Mouse (Mus musculus): ENCODE results near the gene Pias4. TPM values are rescaled to one million over a fixed set of nuclear protein-coding genes. Genes with fewer than 3 reads are reported as not detected.
"Not testable (repeated sequence)": the region's sequence is repeated elsewhere in the genome, so short reads cannot be mapped to it uniquely, and the experiment has no call there.

Gene Pias4
- 34.5 and 40.5 TPM in 2 replicates for total RNA-seq (2017)

DNA sequence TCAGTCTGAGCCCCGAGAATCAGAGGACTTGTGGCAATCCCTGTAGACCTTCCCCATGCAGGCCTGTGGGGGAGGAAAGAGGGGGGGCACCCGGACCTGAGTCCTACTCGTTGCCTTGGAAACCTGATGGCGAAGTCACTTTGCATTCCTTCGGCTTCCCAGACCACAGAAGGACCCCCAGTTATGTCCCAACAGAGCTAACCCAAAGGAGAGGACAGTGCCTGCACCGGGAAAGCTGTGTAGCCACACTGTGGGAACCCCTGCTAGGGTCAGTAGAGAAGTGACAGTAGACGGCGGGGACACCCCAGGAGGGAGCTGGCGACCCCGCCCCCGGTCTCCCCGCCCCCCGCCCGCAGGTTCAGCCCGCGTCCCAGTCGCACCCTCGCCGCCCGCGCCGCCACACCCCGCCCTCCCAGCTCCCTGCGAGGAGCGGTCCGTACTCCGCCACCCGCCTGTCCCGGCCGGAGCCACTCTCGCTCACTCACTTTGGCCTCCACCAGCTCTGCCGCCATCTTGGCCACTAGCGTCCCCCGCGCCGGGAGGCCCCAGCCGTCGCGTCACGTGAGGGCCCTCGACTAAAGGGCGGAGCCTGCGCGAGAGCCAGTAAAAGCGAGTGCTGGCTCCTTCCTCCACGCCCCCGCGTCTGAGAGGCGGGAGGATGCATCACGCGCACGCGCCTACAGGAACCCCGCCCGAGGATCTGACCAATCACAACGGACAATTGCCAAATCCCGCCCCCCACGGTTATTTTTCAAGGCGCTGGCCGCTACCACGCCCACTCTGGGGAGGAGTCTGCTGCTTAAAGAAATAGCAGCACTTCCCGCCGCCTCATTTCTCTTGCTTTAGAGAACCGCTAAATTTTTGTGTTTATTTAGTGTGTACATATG, at the start of gene Pias4:
Gene Pias4 (minus strand): TSS at position 724 of the 887 bp plus-strand sequence.
- ATAC-seq (ENCODE audit: extremely low read depth, insufficient number of reproducible peaks, low FRiP score, poor library complexity, severe bottlenecking), result peak; percentile 89

- ATAC-seq (ENCODE audit: extremely low read depth, insufficient number of reproducible peaks, low FRiP score, poor library complexity, severe bottlenecking), result not testable (repeated sequence)
These were observed 49.5 kb upstream of the Pias4 start for GRCm38 (mm10) chr10:81217267-81217666.

DNA sequence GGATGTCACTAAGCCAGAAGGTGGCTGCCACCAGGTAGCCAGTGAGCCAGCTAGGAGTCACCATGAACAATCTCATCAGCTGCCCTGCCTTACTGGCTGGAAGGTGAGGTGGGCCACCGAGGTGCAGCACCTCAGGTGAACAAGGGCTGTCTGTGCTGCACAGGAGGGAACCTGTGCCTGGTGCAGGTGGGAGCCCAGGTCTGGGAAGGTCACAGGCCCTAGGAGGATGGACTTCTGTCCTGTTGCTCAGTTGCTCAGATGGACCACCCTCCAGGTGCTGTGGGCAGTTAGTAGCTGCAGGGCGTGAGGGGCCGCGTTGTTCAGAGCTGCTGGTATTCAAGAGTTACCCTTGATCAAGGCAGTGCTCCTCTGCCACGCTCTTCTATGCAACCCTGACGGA, 49.1 kb upstream of the Pias4 start:
- no peak for ATAC-seq (ENCODE audit: extremely low read depth, insufficient number of reproducible peaks, low FRiP score, poor library complexity, severe bottlenecking)

DNA sequence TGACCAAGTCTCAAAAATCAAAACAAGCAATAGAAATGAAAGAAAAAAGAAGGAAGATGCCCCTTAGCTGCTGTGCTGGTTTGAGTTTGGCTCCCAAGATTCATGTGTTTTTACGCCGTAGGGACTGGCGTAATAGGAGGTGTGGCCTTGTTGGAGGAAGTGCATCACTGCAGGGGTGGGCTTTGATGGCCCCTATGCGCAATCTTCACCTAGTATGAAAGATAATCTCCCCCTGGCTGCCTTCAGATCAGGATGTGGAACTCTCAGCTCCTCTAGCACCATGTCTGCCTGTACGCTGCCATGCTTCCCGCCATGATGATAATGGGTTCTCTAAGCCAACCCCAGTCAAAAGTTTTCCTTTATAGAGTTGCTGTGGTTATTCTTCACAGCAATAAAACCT, 48.5 kb upstream of the Pias4 start:
- ATAC-seq (ENCODE audit: extremely low read depth, insufficient number of reproducible peaks, low FRiP score, poor library complexity, severe bottlenecking), result no peak

DNA sequence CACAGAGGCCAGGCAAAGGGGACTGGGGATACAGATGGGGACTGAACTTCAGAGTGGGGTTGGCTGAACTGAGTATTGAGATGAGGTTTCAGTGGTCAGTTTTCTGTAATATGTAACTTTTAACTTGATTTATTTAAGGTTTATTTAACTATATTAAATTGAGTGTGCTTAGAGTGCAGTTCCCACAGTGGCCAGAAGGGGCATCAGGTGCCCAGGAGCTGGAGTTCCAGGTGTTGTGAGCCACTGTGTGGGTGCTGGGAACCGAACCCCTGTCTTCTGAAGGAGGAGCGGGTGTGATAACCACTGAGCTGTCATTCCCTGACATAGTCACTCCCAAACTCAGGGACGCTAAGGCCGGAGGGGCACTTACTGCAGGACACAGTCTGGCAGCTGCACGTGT, 42.4 kb upstream of the Pias4 start:
- no peak for ATAC-seq (ENCODE audit: extremely low read depth, insufficient number of reproducible peaks, low FRiP score, poor library complexity, severe bottlenecking)

- ATAC-seq (ENCODE audit: extremely low read depth, insufficient number of reproducible peaks, low FRiP score, poor library complexity, severe bottlenecking), result no peak
These were observed 36.4 kb upstream of the Pias4 start for GRCm38 (mm10) chr10:81204137-81204536.

DNA sequence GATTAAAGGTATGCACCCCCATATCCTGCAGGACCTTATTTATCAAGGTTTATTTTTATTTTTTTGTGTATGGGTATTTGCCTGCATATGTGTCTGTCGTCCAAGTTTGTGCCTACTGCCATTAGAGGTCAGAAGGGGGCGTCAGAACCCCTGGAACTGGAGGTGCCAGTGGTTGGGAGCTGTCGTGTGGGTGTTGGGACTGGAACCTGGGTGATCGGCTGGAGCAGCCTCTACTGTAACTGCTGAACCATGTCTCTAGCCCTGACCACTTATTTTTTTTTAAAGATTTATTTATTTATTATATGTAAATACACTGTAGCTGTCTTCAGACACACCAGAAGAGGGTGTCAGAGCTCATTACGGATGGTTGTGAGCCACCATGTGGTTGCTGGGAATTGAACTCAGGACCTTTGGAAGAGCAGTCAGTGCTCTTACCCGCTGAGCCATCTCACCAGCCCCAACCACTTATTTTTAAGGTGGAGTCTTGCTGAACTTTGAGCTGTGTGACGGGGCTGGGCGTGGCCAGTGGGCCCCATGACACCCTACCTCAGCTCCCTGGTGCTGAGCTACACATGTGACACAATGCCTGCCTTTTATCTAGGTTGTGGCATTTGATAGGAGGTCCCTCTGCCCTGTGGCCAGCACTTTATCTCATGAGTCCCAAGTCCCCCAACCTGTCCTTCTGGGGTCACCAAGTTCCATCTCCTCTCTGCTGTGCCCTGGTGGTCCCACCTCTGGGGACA, 35.4 kb upstream of the Pias4 start:
- ATAC-seq (ENCODE audit: extremely low read depth, insufficient number of reproducible peaks, low FRiP score, poor library complexity, severe bottlenecking), result no peak

- no peak for ATAC-seq (ENCODE audit: extremely low read depth, insufficient number of reproducible peaks, low FRiP score, poor library complexity, severe bottlenecking)
These were observed 34.4 kb upstream of the Pias4 start, which contains the start of gene Nmrk2 for GRCm38 (mm10) chr10:81201807-81202758. Gene Nmrk2, minus strand, starts transcription at chr10:81202051.

- no peak for ATAC-seq (ENCODE audit: extremely low read depth, insufficient number of reproducible peaks, low FRiP score, poor library complexity, severe bottlenecking)
These were observed 33.0 kb upstream of the Pias4 start for GRCm38 (mm10) chr10:81200605-81201287.

GRCm38 (mm10) chr10:81200141-81200540, 32.4 kb upstream of the Pias4 start:
- ATAC-seq (ENCODE audit: extremely low read depth, insufficient number of reproducible peaks, low FRiP score, poor library complexity, severe bottlenecking), result no peak

GRCm38 (mm10) chr10:81198990-81199389, 31.3 kb upstream of the Pias4 start:
- no peak for ATAC-seq (ENCODE audit: extremely low read depth, insufficient number of reproducible peaks, low FRiP score, poor library complexity, severe bottlenecking)

GRCm38 (mm10) chr10:81198230-81198629, 30.5 kb upstream of the Pias4 start:
- peak; percentile 40 for ATAC-seq (ENCODE audit: extremely low read depth, insufficient number of reproducible peaks, low FRiP score, poor library complexity, severe bottlenecking)

GRCm38 (mm10) chr10:81197305-81197704, 29.6 kb upstream of the Pias4 start:
- ATAC-seq (ENCODE audit: extremely low read depth, insufficient number of reproducible peaks, low FRiP score, poor library complexity, severe bottlenecking), result no peak

DNA sequence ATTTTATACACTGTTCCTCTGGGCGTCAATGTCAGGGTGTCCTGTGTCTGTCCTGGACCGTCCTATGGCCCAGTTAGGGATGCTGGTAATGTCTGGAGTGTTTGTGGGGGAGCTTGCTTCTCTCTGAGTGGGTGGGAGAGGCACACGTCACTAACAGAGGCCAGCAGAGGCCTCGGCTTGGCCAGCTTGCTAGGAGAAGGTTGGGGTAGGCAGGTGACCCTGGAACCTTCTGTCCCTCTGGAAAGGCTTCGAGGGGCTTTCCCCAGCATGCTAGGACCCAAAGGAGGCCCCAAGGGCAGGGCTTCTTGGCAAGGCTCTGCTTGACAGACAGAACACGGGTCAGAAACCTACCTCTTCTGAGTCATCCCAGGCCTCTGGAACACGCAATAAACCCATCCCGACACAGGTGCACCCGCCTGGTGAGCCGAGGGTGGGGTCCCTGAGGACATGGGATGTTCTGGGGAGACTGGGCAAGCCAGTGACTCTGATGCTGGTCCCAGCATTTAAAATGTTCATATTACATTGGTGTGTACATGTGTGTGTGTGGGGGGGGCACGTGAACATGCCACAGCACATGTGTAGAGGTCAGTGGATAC, 28.8 kb upstream of the Pias4 start:
- ATAC-seq (ENCODE audit: extremely low read depth, insufficient number of reproducible peaks, low FRiP score, poor library complexity, severe bottlenecking), result no peak

GRCm38 (mm10) chr10:81195300-81195699, 27.6 kb upstream of the Pias4 start:
- ATAC-seq (ENCODE audit: extremely low read depth, insufficient number of reproducible peaks, low FRiP score, poor library complexity, severe bottlenecking), result no peak

DNA sequence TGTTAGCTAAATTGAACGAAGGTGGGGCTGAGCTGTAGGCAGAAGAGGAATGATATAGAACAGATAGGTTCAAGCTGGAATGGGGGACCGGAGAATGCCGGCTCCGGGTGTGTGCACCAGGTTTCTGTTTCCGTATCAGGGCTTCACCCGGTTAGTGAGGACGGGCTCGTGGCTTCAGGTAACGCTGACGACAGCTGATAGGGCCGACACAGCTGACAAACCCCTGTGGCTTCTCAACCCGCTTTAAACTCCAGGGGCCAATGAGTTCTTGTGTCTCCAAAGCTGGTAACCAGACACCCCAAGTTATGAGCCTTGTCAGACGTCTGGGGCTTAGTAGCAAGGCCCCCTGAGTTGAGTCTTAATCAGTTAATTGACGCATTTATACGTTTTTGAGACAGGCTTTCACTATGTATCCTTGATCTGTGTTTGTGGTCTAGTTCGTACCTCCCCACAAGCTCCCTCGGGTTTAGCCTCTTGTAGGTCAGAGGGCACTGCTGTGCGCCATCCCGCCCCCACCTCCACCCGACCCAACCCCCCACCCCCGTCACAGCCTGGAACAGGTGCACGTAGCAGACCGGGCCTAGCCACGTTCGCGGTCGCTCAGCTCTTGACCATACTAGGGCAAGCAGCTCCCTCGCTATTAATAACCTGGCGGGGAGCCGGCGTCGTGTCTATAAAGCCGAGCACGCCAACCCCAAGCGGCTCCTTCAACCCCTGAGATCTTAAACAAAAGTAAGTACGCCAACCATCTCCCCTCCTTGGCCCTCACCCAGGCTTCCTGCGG, 26.5 kb upstream of the Pias4 start:
- ATAC-seq (ENCODE audit: extremely low read depth, insufficient number of reproducible peaks, low FRiP score, poor library complexity, severe bottlenecking), result peak; percentile 34

DNA sequence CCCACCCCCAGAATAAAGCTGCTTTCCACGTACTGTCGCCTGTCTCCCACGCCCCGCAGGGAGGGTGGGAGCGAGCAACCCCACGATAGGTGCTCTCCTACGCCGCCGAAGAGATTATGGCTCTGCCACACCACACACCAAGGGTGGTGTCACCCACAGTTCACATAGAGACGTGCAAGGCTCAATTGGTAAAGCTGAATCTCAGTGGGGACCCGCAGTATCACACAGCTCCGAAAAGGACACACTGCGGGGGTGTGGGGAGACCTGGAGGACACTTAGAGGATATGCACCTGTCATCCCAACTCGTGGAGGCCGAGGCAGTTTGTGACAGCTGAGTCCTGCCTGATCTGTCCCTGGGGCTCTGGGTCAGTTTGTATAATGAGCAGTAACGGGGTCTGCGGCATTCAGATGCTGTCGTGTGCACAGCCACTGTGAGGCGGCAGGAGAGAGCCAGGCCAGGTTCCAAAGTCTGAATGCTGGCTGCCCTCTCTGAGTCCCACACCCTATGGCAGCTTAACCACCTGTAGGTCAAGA, 25.3 kb upstream of the Pias4 start:
- ATAC-seq (ENCODE audit: extremely low read depth, insufficient number of reproducible peaks, low FRiP score, poor library complexity, severe bottlenecking), result no peak

Measured in neutrophil, adult 5-6 weeks (primary cell).